Mouse (Mus musculus) adrenal gland, postnatal 36 days (tissue): Measurements from ENCODE around the gene Trim7. TPM values are rescaled to one million over a fixed set of nuclear protein-coding genes. Genes with fewer than 3 reads are reported as not detected.
A peak's percentile ranks its signal among the peaks of the same experiment; 100 is the strongest.
"Not testable (repeated sequence)": the region's sequence is repeated elsewhere in the genome, so short reads cannot be mapped to it uniquely, and the experiment has no call there.

Source experiments
- DNase-seq, 2 experiments: peaks; one replicate each; pipeline ENCODE4 v3.0.0; 2021; ENCODE audit warnings: mixed read lengths in 1 of 2
- total RNA-seq, 2 experiments: library from RNA; stranded (reverse); gene quantifications; 2 replicates each; pipeline ENCODE4 v1.2.3; 2021

Trim7 gene
- total RNA-seq, 2 experiments from 2014 or later: 6.4 to 8.6 TPM

GRCm38 (mm10) chr11:48801831-48802772 lies 23.8 kb upstream of the Trim7 start:
- DNase-seq: no peak

- no peak for DNase-seq
Measured at GRCm38 (mm10) chr11:48803988-48804387, 22.0 kb upstream of the Trim7 start.

GRCm38 (mm10) chr11:48804922-48805321 lies 21.0 kb upstream of the Trim7 start:
- DNase-seq: no peak

- DNase-seq: no peak
Measured at GRCm38 (mm10) chr11:48806856-48807562, 18.9 kb upstream of the Trim7 start.

GRCm38 (mm10) chr11:48807563-48808303 lies 18.2 kb upstream of the Trim7 start:
- no peak for DNase-seq

GRCm38 (mm10) chr11:48808304-48808646 lies 17.7 kb upstream of the Trim7 start:
- DNase-seq: no peak

- DNase-seq: peak in 1 of 2 experiments; percentile 31
Measured at GRCm38 (mm10) chr11:48808737-48809433, 17.1 kb upstream of the Trim7 start.

- DNase-seq: no peak
Measured at GRCm38 (mm10) chr11:48809434-48809830, 16.5 kb upstream of the Trim7 start.

- DNase-seq: no peak
Measured at GRCm38 (mm10) chr11:48810142-48810541, 15.8 kb upstream of the Trim7 start.

- DNase-seq: no peak
Measured at GRCm38 (mm10) chr11:48813782-48814181, 12.2 kb upstream of the Trim7 start.

- DNase-seq: no peak
Measured at GRCm38 (mm10) chr11:48815851-48816250, 10.1 kb upstream of the Trim7 start.

GRCm38 (mm10) chr11:48816281-48816781 lies 9.6 kb upstream of the Trim7 start:
- DNase-seq: no peak

GRCm38 (mm10) chr11:48816800-48817665 lies 8.9 kb upstream of the Trim7 start, which contains the start of gene Trim41:
Gene Trim41 (minus strand): TSS chr11:48817353.
- DNase-seq: peak; percentile 100

- no peak for DNase-seq
Measured at GRCm38 (mm10) chr11:48817794-48818193, 8.1 kb upstream of the Trim7 start.

- peak; percentile 85 for DNase-seq
Measured at GRCm38 (mm10) chr11:48818346-48818745, 7.6 kb upstream of the Trim7 start.

- DNase-seq: no peak
Measured at GRCm38 (mm10) chr11:48819614-48820307, 6.2 kb upstream of the Trim7 start.

GRCm38 (mm10) chr11:48820308-48820674 lies 5.6 kb upstream of the Trim7 start:
- DNase-seq: no peak

GRCm38 (mm10) chr11:48821299-48821698 lies 4.6 kb upstream of the Trim7 start:
- DNase-seq: not testable (repeated sequence)

- DNase-seq: no peak
Measured at GRCm38 (mm10) chr11:48822768-48823512, 3.0 kb upstream of the Trim7 start.
